Mouse (Mus musculus): Measurements from ENCODE around the gene Klhl18.
"Not testable (repeated sequence)": the region's sequence is repeated elsewhere in the genome, so short reads cannot be mapped to it uniquely, and the experiment has no call there.

Klhl18 gene

GRCm38 (mm10) chr9:110419511-110420112, 56.9 kb downstream of the Klhl18 start, which contains the start of gene Ngp:
Ngp (plus strand) TSS chr9:110419747.
- DNase-seq (ENCODE audit: low read depth, low spot score): no peak

- DNase-seq (ENCODE audit: low read depth, low spot score): peak; percentile 46
These were observed 62.7 kb downstream of the Klhl18 start for GRCm38 (mm10) chr9:110413785-110414184.

GRCm38 (mm10) chr9:110412926-110413325, 63.6 kb downstream of the Klhl18 start:
- DNase-seq (ENCODE audit: low read depth, low spot score): no peak

- peak; percentile 91 for DNase-seq (ENCODE audit: low read depth, low spot score)
These were observed 65.3 kb downstream of the Klhl18 start for GRCm38 (mm10) chr9:110410908-110411887.

DNA sequence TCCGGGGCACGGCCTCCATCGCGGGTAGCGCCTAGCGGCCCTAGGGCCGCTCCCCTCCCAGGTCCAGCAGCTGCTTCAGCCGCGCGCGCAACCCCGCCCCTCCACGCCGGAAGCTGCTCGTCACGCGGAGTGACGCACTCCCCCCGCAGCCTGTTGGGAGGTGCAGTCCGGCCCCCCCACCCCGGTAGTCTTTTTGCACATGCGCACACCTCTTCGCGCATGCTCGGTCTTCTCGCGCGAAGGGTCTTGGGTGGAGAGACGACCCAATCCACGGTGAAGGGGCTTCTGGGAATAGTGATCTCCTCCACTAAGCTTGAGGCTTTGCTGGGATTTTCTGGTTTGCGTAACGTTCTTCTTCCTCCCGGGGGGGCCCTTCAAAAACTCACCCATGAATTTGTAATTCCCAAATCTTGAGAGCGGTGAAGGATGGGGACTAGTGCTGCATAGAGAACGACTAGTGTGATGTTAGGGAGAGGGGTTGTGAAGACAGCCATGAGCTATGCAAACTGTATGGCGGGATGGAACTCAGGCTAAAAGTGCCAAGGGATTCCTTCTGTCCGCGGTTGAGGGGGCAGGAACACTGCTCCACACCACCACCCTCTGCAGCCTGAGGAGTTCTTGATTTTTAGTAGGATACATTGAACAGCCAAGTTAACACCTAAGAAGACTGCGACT, 68.3 kb downstream of the Klhl18 start, which contains the start of gene Ptpn23:
TSS of gene Ptpn23 (minus strand) at position 115 of the 675 bp plus-strand sequence.
- DNase-seq (ENCODE audit: low read depth, low spot score): peak; percentile 98

DNA sequence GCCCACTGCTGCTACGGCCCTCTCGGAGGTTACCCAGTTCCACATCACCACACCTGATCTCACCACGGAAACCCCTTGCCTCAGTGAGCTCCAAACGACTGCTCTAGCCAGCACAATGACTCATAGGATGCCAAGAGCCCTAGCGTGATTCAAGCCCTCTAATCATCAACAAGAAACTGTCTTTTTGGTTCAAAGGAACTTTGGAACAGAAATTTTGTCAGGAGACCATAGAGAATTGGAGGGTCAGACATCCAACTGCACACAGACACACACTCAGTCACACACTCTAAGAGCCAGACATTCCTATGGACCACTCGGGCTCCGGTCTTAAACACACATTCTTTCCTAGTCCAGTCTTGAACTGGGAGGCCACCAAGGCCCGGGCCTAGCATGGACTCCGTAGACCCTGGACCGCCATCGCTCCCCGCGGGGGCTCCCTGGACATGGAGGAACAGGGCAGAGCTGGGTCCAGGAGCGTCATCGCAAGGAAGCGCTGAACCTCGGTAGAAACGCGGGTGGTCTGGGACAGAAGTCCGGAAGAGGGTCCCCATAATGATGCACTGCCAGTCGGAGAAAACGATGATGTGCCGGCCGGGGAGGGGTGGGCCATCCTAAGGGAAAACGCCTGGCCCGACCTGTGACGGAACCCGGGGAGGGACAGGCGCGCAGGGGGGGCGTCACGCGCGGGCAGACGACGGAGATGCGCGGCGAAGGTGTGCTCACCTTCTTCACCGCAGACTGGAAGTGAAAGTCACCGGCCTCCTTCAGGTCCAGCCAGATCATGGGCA, 69.0 kb downstream of the Klhl18 start:
- peak; percentile 24 for DNase-seq (ENCODE audit: low read depth, low spot score)

DNA sequence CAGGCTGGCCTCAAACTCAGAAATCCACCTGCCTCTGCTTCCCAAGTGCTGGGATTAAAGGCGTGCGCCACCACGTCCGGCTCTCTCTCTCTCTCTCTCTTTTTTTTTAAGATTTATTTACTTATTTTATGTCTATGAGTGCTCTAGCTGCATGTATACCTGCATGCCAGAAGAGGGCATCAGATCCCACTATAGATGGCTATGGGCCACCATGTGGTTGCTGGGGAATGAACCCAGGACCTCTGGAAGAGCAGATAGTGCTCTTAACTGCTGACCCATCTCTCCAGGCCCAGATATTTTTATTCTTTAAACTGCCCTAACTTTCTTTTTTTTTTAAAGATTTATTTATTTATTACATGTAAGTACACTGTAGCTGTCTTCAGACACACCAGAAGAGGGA, 73.3 kb downstream of the Klhl18 start:
- peak; percentile 46 for DNase-seq (ENCODE audit: low read depth, low spot score)

DNA sequence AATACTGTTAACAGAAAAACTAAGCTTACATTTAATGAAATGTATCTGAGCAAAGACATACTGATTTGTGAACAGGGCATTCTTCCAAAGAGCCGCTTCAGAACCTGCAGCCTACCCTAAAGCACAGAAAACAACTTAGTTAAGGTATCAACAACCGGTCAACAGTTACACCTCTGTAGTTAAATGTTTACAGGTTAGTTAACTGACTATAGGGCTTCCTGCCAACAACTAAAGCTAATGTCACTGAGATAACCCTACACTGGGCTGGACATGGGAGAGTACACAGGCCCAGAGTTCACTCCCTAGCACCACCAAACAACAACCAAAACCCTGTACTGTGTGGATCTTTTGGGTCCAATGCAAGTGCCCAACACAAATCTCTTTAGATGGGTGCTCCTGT, 73.8 kb downstream of the Klhl18 start:
- DNase-seq (ENCODE audit: low read depth, low spot score): no peak

- DNase-seq (ENCODE audit: low read depth, low spot score): peak; percentile 77
These were observed 75.8 kb downstream of the Klhl18 start for GRCm38 (mm10) chr9:110400650-110401049.

DNA sequence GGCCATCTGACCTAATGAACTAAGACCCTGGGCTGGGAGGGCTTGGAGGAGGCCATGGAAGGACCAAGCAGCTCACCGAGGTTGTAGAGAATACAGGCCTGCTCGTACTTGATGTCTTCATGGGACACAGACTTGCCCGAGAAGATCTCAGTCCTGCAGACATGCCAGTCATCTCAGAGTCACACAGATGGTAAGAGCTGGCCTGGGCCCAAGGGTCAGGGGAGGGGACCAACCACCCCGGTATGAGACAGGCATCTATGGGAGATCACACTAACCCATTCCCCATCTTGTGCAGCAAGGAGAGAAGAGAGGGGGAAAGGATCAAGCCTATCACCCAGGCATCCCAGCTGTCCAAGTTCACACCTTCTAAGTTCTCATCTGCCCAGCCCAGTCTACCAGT, 83.2 kb downstream of the Klhl18 start:
- no peak for DNase-seq (ENCODE audit: low read depth, low spot score)

DNA sequence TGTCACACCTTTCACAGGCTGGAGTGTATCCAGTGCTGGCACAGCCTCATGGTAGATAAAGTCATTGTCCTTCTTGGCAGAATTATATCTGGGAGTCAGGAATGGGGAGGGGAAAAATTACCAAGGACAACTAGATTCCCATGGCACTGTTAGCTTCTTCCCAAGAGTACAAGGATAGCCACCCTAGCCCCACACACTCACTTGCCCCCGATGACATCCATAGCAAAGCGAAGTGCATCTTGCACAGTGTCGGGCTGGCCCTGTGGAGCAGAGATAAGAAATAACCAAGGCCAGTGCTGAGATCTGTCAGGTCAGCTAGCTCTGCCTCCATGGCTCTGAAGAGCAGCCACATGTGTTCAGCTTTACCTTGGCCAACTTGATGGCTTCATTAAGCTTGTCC, 85.7 kb downstream of the Klhl18 start:
- no peak for DNase-seq (ENCODE audit: low read depth, low spot score)

GRCm38 (mm10) chr9:110388011-110388410, 88.5 kb downstream of the Klhl18 start:
- no peak for DNase-seq (ENCODE audit: low read depth, low spot score)

DNA sequence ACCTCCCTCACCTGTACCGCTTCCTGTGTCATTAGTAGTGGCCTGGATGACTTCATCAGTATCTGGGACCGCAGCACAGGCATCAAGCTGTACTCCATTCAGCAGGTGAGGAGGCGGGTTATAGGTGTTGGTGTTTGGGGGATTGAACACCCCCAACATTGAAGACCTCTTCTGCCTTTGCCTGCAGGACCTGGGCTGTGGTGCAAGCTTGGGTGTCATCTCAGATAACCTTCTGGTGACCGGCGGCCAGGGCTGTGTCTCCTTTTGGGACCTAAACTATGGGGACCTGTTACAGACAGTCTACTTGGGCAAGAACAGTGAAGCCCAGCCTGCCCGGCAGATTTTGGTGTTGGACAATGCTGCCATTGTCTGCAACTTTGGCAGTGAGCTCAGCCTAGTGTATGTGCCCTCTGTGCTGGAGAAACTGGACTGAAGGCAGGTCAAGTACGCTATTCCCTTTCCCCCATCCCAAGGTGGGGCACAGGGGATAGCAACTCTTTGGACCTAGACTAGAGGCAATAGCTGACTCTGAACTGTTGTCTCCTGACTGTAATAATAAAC, 92.0 kb downstream of the Klhl18 start:
- DNase-seq (ENCODE audit: low read depth, low spot score): no peak

DNA sequence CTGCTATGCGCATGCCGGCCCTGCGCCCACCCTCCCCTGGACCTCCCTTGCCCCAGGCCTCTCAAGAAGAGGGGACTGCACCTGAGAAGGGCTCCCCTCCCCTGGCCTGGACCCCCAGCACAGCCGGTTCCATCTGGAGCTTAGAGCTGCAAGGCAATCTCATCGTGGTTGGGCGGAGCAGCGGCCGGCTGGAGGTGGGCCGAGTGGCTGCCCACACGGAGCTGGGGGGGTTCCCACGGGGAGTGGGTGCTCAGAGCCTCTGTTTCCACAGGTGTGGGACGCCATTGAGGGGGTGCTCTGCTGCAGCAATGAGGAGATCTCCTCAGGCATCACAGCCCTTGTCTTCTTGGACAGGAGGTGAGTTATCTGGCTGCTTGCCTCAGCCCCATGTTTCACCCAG, 95.2 kb downstream of the Klhl18 start:
- DNase-seq (ENCODE audit: low read depth, low spot score): no peak

- peak; percentile 57 for DNase-seq (ENCODE audit: low read depth, low spot score)
These were observed 95.8 kb downstream of the Klhl18 start for GRCm38 (mm10) chr9:110380662-110381061.

- DNase-seq (ENCODE audit: low read depth, low spot score): no peak
These were observed 97.1 kb downstream of the Klhl18 start for GRCm38 (mm10) chr9:110379361-110379760.

DNA sequence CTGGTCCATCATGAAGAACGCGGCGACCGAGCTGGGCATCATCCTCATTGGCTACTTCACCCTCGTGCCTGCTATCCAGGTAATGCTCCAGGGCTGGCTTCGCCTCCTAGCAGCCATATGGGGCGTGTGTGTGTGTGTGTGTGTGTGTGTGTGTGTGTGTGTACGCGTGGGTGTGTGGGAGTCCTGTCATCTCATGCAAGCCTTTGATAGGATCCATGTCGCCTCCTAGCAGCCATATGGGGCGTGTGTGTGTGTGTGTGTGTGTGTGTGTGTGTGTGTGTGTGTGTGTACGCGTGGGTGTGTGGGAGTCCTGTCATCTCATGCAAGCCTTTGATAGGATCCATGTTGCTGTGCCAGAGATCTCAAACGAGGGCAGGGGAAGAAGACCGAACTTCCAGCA, 98.8 kb downstream of the Klhl18 start:
- DNase-seq (ENCODE audit: low read depth, low spot score): not testable (repeated sequence)

Measured in ES-CJ7 (cell line).